Mouse (Mus musculus): Measurements from ENCODE around the gene Chek2.

DNA sequence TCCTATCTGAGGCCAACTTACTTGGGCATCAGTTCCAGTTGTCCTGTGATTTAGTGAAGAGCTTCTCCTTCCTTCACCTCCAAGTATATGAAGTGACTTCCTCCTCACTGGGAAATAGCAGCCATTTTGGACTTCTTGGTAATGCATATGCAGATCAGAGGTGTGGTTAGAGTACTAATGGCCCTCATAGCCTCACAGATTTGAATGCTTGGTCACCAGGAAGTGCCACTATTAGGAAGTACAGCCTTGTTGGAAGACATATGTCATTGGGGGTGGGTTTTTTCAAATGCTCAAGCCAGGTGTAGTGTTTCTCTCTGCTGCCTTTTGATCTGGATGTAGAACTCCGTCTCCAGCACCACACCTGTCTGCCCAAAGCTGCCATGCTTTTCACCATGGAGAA lies 50.2 kb downstream of the Chek2 start:
- no peak for TF ChIP-seq CTCF (IDR thresholded peaks at IDR 0.05)
- no peak for TF ChIP-seq EP300 (IDR thresholded peaks at IDR 0.05)
